Mouse (Mus musculus) forebrain, embryonic 11.5 days (tissue): ENCODE results near the gene Ripply3. TPM values are rescaled to one million over a fixed set of nuclear protein-coding genes. Genes with fewer than 3 reads are reported as not detected.
A peak's percentile ranks its signal among the peaks of the same experiment; 100 is the strongest.

ENCODE experiments used
- ATAC-seq: fragments of 200-750 bp; cut with Nextera tagmentation; replicated peaks from 2 replicates; pipeline ENCODE4 v1.8.0; 2017; ENCODE audit warnings: moderate TSS enrichment; ENCODE audit not compliant: low FRiP score
- DNase-seq: peaks from one replicate; pipeline ENCODE4 v3.0.0-alpha.2; 2017; ENCODE audit warnings: low spot score
- H3K27ac ChIP-seq: fragments of 300-500 bp; sonication (generic); 2 replicates; pipeline ENCODE4 v1.5.1; 2014; ENCODE audit warnings: low read depth, low read length
- H3K27me3 ChIP-seq: fragments of 300-500 bp; sonication (generic); 2 replicates; pipeline ENCODE4 v1.6.1; 2014; ENCODE audit warnings: mild to moderate bottlenecking, low read length, mixed read lengths; ENCODE audit not compliant: control insufficient read depth, insufficient read depth
- H3K36me3 ChIP-seq: fragments of 300-500 bp; sonication (generic); 2 replicates; pipeline ENCODE4 v1.6.1; 2014; ENCODE audit warnings: mild to moderate bottlenecking, low read length, moderate library complexity, mixed read lengths; ENCODE audit not compliant: control insufficient read depth, insufficient read depth
- H3K4me1 ChIP-seq: fragments of 300-500 bp; sonication (generic); replicated peaks from 2 replicates; pipeline ENCODE4 v1.6.1; 2014; ENCODE audit warnings: low read length, mixed read lengths; ENCODE audit not compliant: control insufficient read depth, insufficient read depth
- H3K4me2 ChIP-seq: fragments of 300-500 bp; sonication (generic); 2 replicates; pipeline ENCODE4 v1.6.1; 2014; ENCODE audit warnings: low read depth, mild to moderate bottlenecking, low read length, moderate library complexity, mixed read lengths; ENCODE audit not compliant: severe bottlenecking
- H3K4me3 ChIP-seq: fragments of 300-500 bp; sonication (generic); 2 replicates; pipeline ENCODE4 v1.5.1; 2014; ENCODE audit warnings: low read depth, low read length
- H3K9ac ChIP-seq: fragments of 300-500 bp; sonication (generic); 2 replicates; pipeline ENCODE4 v1.6.1; 2014; ENCODE audit warnings: low read length
- H3K9me3 ChIP-seq: fragments of 300-500 bp; sonication (generic); 2 replicates; pipeline ENCODE4 v1.6.1; 2016; ENCODE audit warnings: low read length, mixed read lengths; ENCODE audit not compliant: control insufficient read depth
- WGBS: fragments of 180-500 bp; shearing (Covaris S2); extraction: QIAGEN DNeasy Blood & Tissue Kit; methylation state at CpG from one replicate; pipeline ENCODE4 v1.1.7; 2014; 5-methylcytosine and 5-hydroxymethylcytosine counted together
- polyA plus RNA-seq: library from polyadenylated mRNA; unstranded; fragments of >200 nt; fragmentation: Nextera tagmentation; extraction: Ambion mirVana; gene quantifications from 2 replicates; pipeline ENCODE4 v1.2.1, GENCODE M21; 2014

The Ripply3 gene
- polyA plus RNA-seq, 1 experiment from 2014 or later = 5.4 TPM

- Histone ChIP-seq H3K4me1 (0 out of 2 replicates have a peak, but pooled peaks cover 6% of the 10 kb centered on the region), H3K4me2 (no peak overlapping the region), H3K9me3 (no peaks in the 10 kb centered on the region), H3K9ac (no peak overlapping the region), H3K27me3 (no peaks in the 10 kb centered on the region), H3K27ac (no peak overlapping the region), H3K36me3 (no peaks in the 10 kb centered on the region), H3K4me3 (no peak overlapping the region)
- 85% methylated on average over 4 of the region's 4 CpGs for WGBS
- ATAC-seq (no peak), DNase-seq (no peak)
Measured at GRCm38 (mm10) chr16:94299210-94299609, 29.0 kb upstream of the Ripply3 start.

DNA sequence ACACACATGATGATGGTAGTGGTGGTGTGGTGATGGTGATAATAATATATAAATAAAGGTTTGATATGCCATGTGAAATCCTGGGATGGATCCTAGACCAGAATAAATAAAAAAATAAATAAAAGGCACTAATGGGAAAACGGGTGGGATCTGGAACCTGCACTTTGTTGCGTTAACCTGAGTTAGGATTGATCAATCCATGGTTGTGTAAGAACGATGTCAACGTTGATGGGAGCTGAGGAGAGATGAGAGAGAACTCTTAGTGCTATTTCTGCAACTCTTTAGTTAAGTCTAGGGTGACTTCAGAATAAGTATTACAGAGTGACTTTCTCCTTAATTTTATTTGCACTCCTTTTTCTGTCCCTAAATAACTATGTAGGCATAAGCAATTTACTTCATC is 27.0 kb upstream of the Ripply3 start:
- no peak overlapping the region for H3K4me2 ChIP-seq
- H3K9me3 ChIP-seq = no peaks in the 10 kb centered on the region
- no peaks in the 10 kb centered on the region for H3K36me3 ChIP-seq
- no peak overlapping the region for H3K9ac ChIP-seq
- DNase-seq = no peak
- 0 out of 2 replicates have a peak, but pooled peaks cover 6% of the 10 kb centered on the region for H3K4me1 ChIP-seq
- no peak overlapping the region for H3K27ac ChIP-seq
- no peaks in the 10 kb centered on the region for H3K27me3 ChIP-seq
- no peak overlapping the region for H3K4me3 ChIP-seq
- no peak for ATAC-seq
- 93% methylated on average over 4 of the region's 4 CpGs for WGBS

DNA sequence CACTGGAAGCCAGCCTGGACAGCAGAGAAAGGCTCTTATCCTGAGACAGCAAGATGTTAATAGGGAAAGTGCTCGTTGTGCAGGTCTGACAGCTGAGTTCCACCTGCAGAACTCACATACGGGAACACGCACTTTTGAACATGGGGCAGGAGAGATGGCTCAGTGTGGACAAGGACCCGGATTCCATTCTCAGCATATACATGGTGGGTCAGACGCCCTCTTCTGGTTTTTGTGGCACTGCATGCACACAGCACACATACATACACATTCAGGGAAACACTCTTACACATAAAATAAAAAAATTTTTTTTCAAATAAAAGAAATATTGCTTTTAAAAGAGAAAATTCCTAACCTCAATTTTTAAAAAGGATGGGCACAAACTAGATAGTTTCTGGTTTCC is 26.5 kb upstream of the Ripply3 start:
- no peak for DNase-seq
- H3K4me1 ChIP-seq = 0 out of 2 replicates have a peak, but pooled peaks cover 6% of the 10 kb centered on the region
- no peaks in the 10 kb centered on the region for H3K27me3 ChIP-seq
- no peak overlapping the region for H3K4me2 ChIP-seq
- no peak overlapping the region for H3K4me3 ChIP-seq
- no peak overlapping the region for H3K9ac ChIP-seq
- ATAC-seq = no peak
- H3K9me3 ChIP-seq = no peaks in the 10 kb centered on the region
- H3K27ac ChIP-seq = no peak overlapping the region
- no peaks in the 10 kb centered on the region for H3K36me3 ChIP-seq
- 82% methylated on average over 5 of the region's 5 CpGs for WGBS

DNA sequence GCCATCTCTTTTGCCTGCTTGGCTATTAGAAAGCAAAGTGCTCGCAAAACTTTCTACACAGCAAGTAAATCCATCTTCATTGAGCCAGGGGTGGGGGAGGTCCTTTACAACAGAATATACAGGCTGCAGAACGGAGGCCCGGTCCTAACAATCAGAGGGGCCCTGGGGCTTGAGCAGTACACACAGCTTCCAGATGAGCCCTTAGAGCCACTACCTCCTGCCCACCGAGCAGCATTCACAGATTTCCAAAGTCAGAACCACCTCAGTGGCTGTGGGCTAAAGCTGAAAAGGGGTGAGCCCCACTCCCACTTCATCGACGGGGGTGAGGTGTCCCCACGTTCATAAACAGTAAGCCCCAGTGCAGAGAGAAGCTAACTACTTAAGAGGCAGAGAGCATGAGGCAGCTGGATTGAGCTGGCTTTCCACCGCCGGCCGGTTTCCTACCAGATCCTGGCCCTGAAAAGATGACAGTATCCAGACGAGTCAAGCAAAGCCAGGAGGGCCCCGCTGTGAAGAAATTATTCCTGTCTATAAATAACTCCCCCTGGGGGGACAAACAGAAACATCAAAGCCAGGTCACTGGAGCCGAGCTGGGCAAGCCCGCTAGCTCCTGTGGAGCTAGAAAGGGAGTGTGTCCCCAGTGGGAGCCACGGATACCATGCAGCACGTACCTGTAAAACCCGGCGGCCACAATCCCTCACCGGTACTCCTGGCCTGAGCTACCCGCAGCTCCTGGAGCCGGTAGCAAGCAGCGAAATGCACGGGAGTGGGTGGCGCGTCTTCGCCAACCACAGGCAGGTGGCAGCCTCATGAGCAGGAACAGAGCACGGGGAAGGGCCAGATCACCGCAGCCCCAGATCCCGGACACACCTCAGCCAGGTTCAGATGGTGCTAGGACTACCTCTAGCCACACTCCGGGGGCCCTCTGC is 25.7 kb upstream of the Ripply3 start:
- Histone ChIP-seq H3K4me2 (peak overlapping the region; percentile 45), H3K27me3 (no peaks in the 10 kb centered on the region), H3K4me1 (0 out of 2 replicates have a peak, but pooled peaks cover 6% of the 10 kb centered on the region), H3K9me3 (no peaks in the 10 kb centered on the region), H3K27ac (no peak overlapping the region), H3K36me3 (no peaks in the 10 kb centered on the region), H3K9ac (peak overlapping the region; percentile 20; the same call in 1 of the 2 replicates), H3K4me3 (0 out of 2 replicates have a peak overlapping the region, but pooled peaks have one; percentile 6)
- ATAC-seq (no peak; the same call in 1 of the 2 replicates), DNase-seq (peak; percentile 60)
- 11% methylated on average over 30 of the region's 30 CpGs for WGBS

DNA sequence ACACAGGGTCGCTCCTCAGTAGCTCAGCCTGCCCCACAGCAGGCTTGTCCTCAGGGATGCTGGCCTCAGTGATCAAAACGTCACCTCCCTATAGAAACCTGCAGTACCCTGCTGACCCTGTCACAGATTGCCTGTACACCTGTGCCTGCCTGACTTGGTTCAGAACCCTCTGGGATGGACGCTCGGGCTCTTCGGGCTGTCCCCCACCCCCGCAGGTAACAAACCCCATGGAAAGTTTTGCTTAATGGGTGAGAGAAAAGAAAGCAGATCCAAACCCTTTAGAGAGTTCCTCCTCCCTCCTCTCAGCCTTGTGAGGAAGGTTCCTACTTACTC is 25.1 kb upstream of the Ripply3 start:
- Histone ChIP-seq H3K4me2 (peak overlapping the region; percentile 45; the same call in 1 of the 2 replicates), H3K4me1 (0 out of 2 replicates have a peak, but pooled peaks cover 6% of the 10 kb centered on the region), H3K36me3 (no peaks in the 10 kb centered on the region), H3K27me3 (no peaks in the 10 kb centered on the region), H3K27ac (no peak overlapping the region), H3K4me3 (no peak overlapping the region), H3K9me3 (no peaks in the 10 kb centered on the region), H3K9ac (no peak overlapping the region; the same call in 1 of the 2 replicates)
- no peak for ATAC-seq
- WGBS = 24% methylated on average over 6 of the region's 6 CpGs
- no peak for DNase-seq

GRCm38 (mm10) chr16:94307526-94307925 is 20.7 kb upstream of the Ripply3 start:
- ATAC-seq (no peak), DNase-seq (no peak)
- H3K4me1 ChIP-seq = 0 out of 2 replicates have a peak, but pooled peaks cover 2% of the 10 kb centered on the region
- no peak overlapping the region for H3K27ac ChIP-seq
- no peak overlapping the region for H3K4me3 ChIP-seq
- H3K9me3 ChIP-seq = no peaks in the 10 kb centered on the region
- 76% methylated on average over 6 of the region's 6 CpGs for WGBS
- no peak overlapping the region for H3K9ac ChIP-seq
- no peak overlapping the region for H3K4me2 ChIP-seq
- no peaks in the 10 kb centered on the region for H3K27me3 ChIP-seq
- no peaks in the 10 kb centered on the region for H3K36me3 ChIP-seq

- no peak overlapping the region for H3K27ac ChIP-seq
- no peaks in the 10 kb centered on the region for H3K27me3 ChIP-seq
- H3K4me1 ChIP-seq = no peaks in the 10 kb centered on the region
- no peak overlapping the region for H3K4me2 ChIP-seq
- ATAC-seq (no peak), DNase-seq (no peak)
- H3K36me3 ChIP-seq = no peaks in the 10 kb centered on the region
- H3K9ac ChIP-seq = no peak overlapping the region
- 50% methylated on average over 6 of the region's 6 CpGs for WGBS
- no peak overlapping the region for H3K4me3 ChIP-seq
- H3K9me3 ChIP-seq = no peaks in the 10 kb centered on the region
Measured at GRCm38 (mm10) chr16:94307942-94308341, 20.3 kb upstream of the Ripply3 start.

DNA sequence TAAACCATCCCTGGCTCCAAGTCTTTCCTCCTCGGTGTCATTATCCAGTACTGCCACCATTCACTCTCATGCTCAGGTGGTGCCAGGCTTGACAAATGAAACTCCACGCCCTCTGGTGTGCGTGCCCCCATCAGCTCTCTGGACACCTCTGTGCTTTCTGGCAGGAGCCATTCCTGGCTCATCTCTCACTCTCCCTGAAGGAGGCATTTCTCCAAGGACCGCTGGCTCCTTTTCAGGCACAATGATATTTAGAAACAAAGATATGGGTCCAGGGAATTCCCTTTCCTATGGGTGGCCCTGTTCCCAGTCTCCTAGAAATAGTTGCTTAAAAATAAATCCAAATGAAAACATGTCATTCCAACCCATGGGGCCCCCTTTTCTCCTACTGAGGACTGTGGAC is 19.2 kb upstream of the Ripply3 start:
- Histone ChIP-seq H3K4me3 (no peak overlapping the region), H3K9me3 (no peaks in the 10 kb centered on the region), H3K27me3 (no peaks in the 10 kb centered on the region), H3K36me3 (no peaks in the 10 kb centered on the region), H3K9ac (no peak overlapping the region), H3K4me1 (peaks cover 4% of the 10 kb centered on the region; the same call in 1 of the 2 replicates), H3K27ac (no peak overlapping the region), H3K4me2 (no peak overlapping the region)
- 91% methylated on average over 4 of the region's 4 CpGs for WGBS
- ATAC-seq (no peak), DNase-seq (no peak)
